ENCODE assay signal across 11 mouse cellular contexts in genomic region chr9:112119106-112119433, GRCm38 (mm10).
DNase-seq lines count a peak whose midpoint lies in the region; ATAC-seq and TF ChIP-seq lines count a peak whose summit lies in the region.
"Had no signal": no experiment of that assay in that cellular context is flagged by ENCODE, and none has a peak within 500 bp of the region (broad histone marks: within the 10 kb centered on the region; RNA-seq: fewer than 3 reads in every experiment).

No protein-coding gene starts in this region.

- no peak overlapping the region for H3K4me3 ChIP-seq in heart, postnatal 0 days (ENCODE audit: low read depth, low read length)
- no peak overlapping the region for H3K4me3 ChIP-seq in embryonic facial prominence, embryonic 11.5 days (ENCODE audit: low read depth, low read length)
- H3K4me3 ChIP-seq in forebrain, postnatal 0 days (ENCODE audit: low read depth, low read length): no peak overlapping the region
- H3K4me3 ChIP-seq in midbrain, embryonic 10.5 days: peak overlapping the region; percentile 52
- H3K4me3 ChIP-seq: liver, embryonic 15.5 days had no signal

- TF ChIP-seq CTCF in heart, postnatal 0 days (IDR thresholded peaks at IDR 0.05; ENCODE audit: low read depth): no peak
- no peak for TF ChIP-seq CTCF in forebrain, postnatal 0 days (IDR thresholded peaks at IDR 0.05; ENCODE audit: low read depth)

- no peak for ATAC-seq in heart, postnatal 0 days (ENCODE audit: insufficient read depth, low read depth)
- no peak for ATAC-seq in embryonic facial prominence, embryonic 11.5 days (replicated peaks; ENCODE audit: insufficient number of reproducible peaks, low FRiP score, low TSS enrichment, low read depth)
- no peak for ATAC-seq in forebrain, postnatal 0 days
- no peak for ATAC-seq in activated CD4-positive, CD25-positive, alpha-beta regulatory T cell, adult 4 months

- H3K36me3 ChIP-seq in heart, postnatal 0 days (replicated peaks; ENCODE audit: control insufficient read depth, insufficient read depth, low read length): no peaks in the 10 kb centered on the region
- no peaks in the 10 kb centered on the region for H3K36me3 ChIP-seq in embryonic facial prominence, embryonic 11.5 days (replicated peaks; ENCODE audit: control insufficient read depth, insufficient read depth, low read depth, low read length)
- H3K36me3 ChIP-seq in forebrain, postnatal 0 days (ENCODE audit: insufficient read depth): peaks cover 63% of the 10 kb centered on the region
- no peaks in the 10 kb centered on the region for H3K36me3 ChIP-seq in midbrain, embryonic 10.5 days
- H3K36me3 ChIP-seq: liver, embryonic 15.5 days had no signal

- H3K27me3 ChIP-seq in heart, postnatal 0 days (ENCODE audit: control insufficient read depth, insufficient read depth, low read length): peaks cover 6% of the 10 kb centered on the region; the same call in 1 of the 2 replicates
- no peaks in the 10 kb centered on the region for H3K27me3 ChIP-seq in embryonic facial prominence, embryonic 11.5 days (ENCODE audit: control insufficient read depth, insufficient read depth, low read length)
- no peaks in the 10 kb centered on the region for H3K27me3 ChIP-seq in forebrain, postnatal 0 days (ENCODE audit: insufficient read depth, low read length)
- H3K27me3 ChIP-seq in midbrain, embryonic 10.5 days (ENCODE audit: low read depth, poor library complexity, severe bottlenecking): peaks cover 43% of the 10 kb centered on the region

- H3K4me2 ChIP-seq in heart, postnatal 0 days (ENCODE audit: low read depth, low read length): peak overlapping the region; percentile 54
- peak overlapping the region; percentile 65; the same call in 1 of the 2 replicates for H3K4me2 ChIP-seq in embryonic facial prominence, embryonic 11.5 days (ENCODE audit: low read depth, low read length)
- 0 out of 2 replicates have a peak overlapping the region, but pooled peaks have one; percentile 43 for H3K4me2 ChIP-seq in forebrain, postnatal 0 days (ENCODE audit: low read depth)
- H3K4me2 ChIP-seq: liver, embryonic 15.5 days had no signal

- DNase-seq in heart, postnatal 0 days (ENCODE audit: low spot score): no peak
- no peak for DNase-seq in heart, postnatal 10 days
- no peak for DNase-seq in embryonic facial prominence, embryonic 11.5 days (ENCODE audit: low spot score)
- no peak for DNase-seq in forebrain, postnatal 0 days
- DNase-seq in midbrain, embryonic 10.5 days (ENCODE audit: low spot score): no peak
- DNase-seq in T-cell, adult 2 months (ENCODE audit: low spot score): no peak
- DNase-seq in right cerebral cortex, postnatal 36 days (ENCODE audit: low spot score in 2 of 2): no peak
- DNase-seq: kidney, adult 8-10 months; thymus, adult 2 months had no signal

- no peak overlapping the region for H3K9ac ChIP-seq in heart, postnatal 0 days (replicated peaks; ENCODE audit: low read depth, low read length)
- no peak overlapping the region for H3K9ac ChIP-seq in embryonic facial prominence, embryonic 11.5 days (replicated peaks; ENCODE audit: low read length)
- H3K9ac ChIP-seq in forebrain, postnatal 0 days: 0 out of 2 replicates have a peak overlapping the region, but pooled peaks have one; percentile 4
- H3K9ac ChIP-seq: liver, embryonic 15.5 days had no signal

- 0 out of 2 replicates have a peak, but pooled peaks cover 6% of the 10 kb centered on the region for H3K4me1 ChIP-seq in heart, postnatal 0 days (ENCODE audit: control insufficient read depth, insufficient read depth)
- no peaks in the 10 kb centered on the region for H3K4me1 ChIP-seq in embryonic facial prominence, embryonic 11.5 days (ENCODE audit: control insufficient read depth, insufficient read depth, low read length)
- peaks cover 8% of the 10 kb centered on the region for H3K4me1 ChIP-seq in forebrain, postnatal 0 days (ENCODE audit: insufficient read depth)
- H3K4me1 ChIP-seq in midbrain, embryonic 10.5 days: peaks cover 30% of the 10 kb centered on the region
- H3K4me1 ChIP-seq: liver, embryonic 15.5 days had no signal

- WGBS in heart, postnatal 0 days: 21% methylated on average over 7 of the region's 7 CpGs
- 16% methylated on average over 7 of the region's 7 CpGs for WGBS in embryonic facial prominence, embryonic 11.5 days
- 21% methylated on average over 7 of the region's 7 CpGs for WGBS in forebrain, postnatal 0 days
- 15% methylated on average over 7 of the region's 7 CpGs for whole genome bisulfite sequencing in midbrain, embryonic 10.5 days

- intact Hi-C loops in heart, postnatal 10 days (cut with DNase I): no loop called here

- no peak overlapping the region for H3K27ac ChIP-seq in heart, postnatal 0 days (ENCODE audit: low read depth)
- H3K27ac ChIP-seq in embryonic facial prominence, embryonic 11.5 days (replicated peaks; ENCODE audit: low read depth, low read length): no peak overlapping the region
- peak overlapping the region; percentile 71 for H3K27ac ChIP-seq in forebrain, postnatal 0 days (ENCODE audit: low read depth, low read length)
- H3K27ac ChIP-seq in midbrain, embryonic 10.5 days (replicated peaks): peak overlapping the region; percentile 82; the same call in 1 of the 2 replicates
- H3K27ac ChIP-seq: liver, embryonic 15.5 days had no signal

- no peak for TF ChIP-seq EP300 in heart, postnatal 0 days (IDR thresholded peaks at IDR 0.05; ENCODE audit: low read depth)

- no peaks in the 10 kb centered on the region for H3K9me3 ChIP-seq in heart, postnatal 0 days (replicated peaks; ENCODE audit: control insufficient read depth, low read length)
- no peaks in the 10 kb centered on the region for H3K9me3 ChIP-seq in embryonic facial prominence, embryonic 11.5 days (replicated peaks; ENCODE audit: control insufficient read depth, low read length)
- H3K9me3 ChIP-seq in forebrain, postnatal 0 days (ENCODE audit: low read length): no peaks in the 10 kb centered on the region
- H3K9me3 ChIP-seq in midbrain, embryonic 10.5 days (replicated peaks): no peaks in the 10 kb centered on the region
- H3K9me3 ChIP-seq: liver, embryonic 15.5 days had no signal

Comparison
In these comparisons a context has a peak if more than half of its experiments do, and no peak if none do; other contexts are left out.
1. H3K27ac ChIP-seq: peak in forebrain, postnatal 0 days (single experiment) and midbrain, embryonic 10.5 days (single experiment); none in heart, postnatal 0 days (single experiment) and embryonic facial prominence, embryonic 11.5 days (single experiment).
2. Peak in every context shown above with its lines, with median percentiles within 50 percentile points of each other: H3K4me2 ChIP-seq.